In genomic region chr3:61428713-61429112, GRCm38 (mm10) we compare ENCODE assay signal across 22 mouse cellular contexts.
DNase-seq lines count a peak whose midpoint lies in the region; ATAC-seq and TF ChIP-seq lines count a peak whose summit lies in the region.
"Had no signal": no experiment of that assay in that cellular context is flagged by ENCODE, and none has a peak within 500 bp of the region (broad histone marks: within the 10 kb centered on the region; RNA-seq: fewer than 3 reads in every experiment).

No protein-coding gene starts in this region.

- H3K27me3 ChIP-seq in liver, adult 2 months (ENCODE audit: control insufficient read depth, insufficient read depth, low read length), result no peaks in the 10 kb centered on the region
- no peaks in the 10 kb centered on the region for H3K27me3 ChIP-seq in liver, postnatal 0 days (ENCODE audit: insufficient read depth, low read length)
- H3K27me3 ChIP-seq in liver, embryonic 12.5 days (replicated peaks), result no peaks in the 10 kb centered on the region
- no peaks in the 10 kb centered on the region for H3K27me3 ChIP-seq in stomach, postnatal 0 days (ENCODE audit: control insufficient read depth, insufficient read depth, low read length)
- H3K27me3 ChIP-seq: CH12.LX had no signal

- WGBS in liver, adult 2 months, result 32% methylated on average over 1 of the region's 1 CpGs
- WGBS in liver, postnatal 0 days (ENCODE audit: insufficient replicate concordance), result 41% methylated on average over 1 of the region's 1 CpGs
- WGBS in liver, embryonic 12.5 days (ENCODE audit: insufficient replicate concordance), result 87% methylated on average over 1 of the region's 1 CpGs
- 18% methylated on average over 1 of the region's 1 CpGs for WGBS in large intestine, adult 2 months
- 55% methylated on average over 1 of the region's 1 CpGs for WGBS in stomach, postnatal 0 days

- H3K9me3 ChIP-seq in liver, postnatal 0 days (ENCODE audit: low read length), result no peaks in the 10 kb centered on the region
- no peaks in the 10 kb centered on the region for H3K9me3 ChIP-seq in liver, embryonic 12.5 days (replicated peaks)
- no peaks in the 10 kb centered on the region for H3K9me3 ChIP-seq in stomach, postnatal 0 days (ENCODE audit: control insufficient read depth, low read length)
- H3K9me3 ChIP-seq: G1E had no signal

- H3K9ac ChIP-seq in liver, adult 2 months (ENCODE audit: low read depth, low read length), result no peak overlapping the region
- H3K9ac ChIP-seq in liver, postnatal 0 days (replicated peaks), result no peak overlapping the region
- no peak overlapping the region for H3K9ac ChIP-seq in liver, embryonic 12.5 days
- no peak overlapping the region for H3K9ac ChIP-seq in stomach, postnatal 0 days (ENCODE audit: low read length)

- no peaks in the 10 kb centered on the region for H3K36me3 ChIP-seq in liver, adult 2 months (ENCODE audit: control insufficient read depth, insufficient read depth, low read length)
- H3K36me3 ChIP-seq in liver, postnatal 0 days (replicated peaks; ENCODE audit: insufficient read depth, low read length), result no peaks in the 10 kb centered on the region
- H3K36me3 ChIP-seq in liver, embryonic 12.5 days, result no peaks in the 10 kb centered on the region
- no peaks in the 10 kb centered on the region for H3K36me3 ChIP-seq in stomach, postnatal 0 days (ENCODE audit: control insufficient read depth, insufficient read depth, low read length)
- H3K36me3 ChIP-seq: G1E had no signal

- TF ChIP-seq POLR2A in liver, adult 2 months (IDR thresholded peaks at IDR 0.05; ENCODE audit: extremely low read depth, insufficient read depth, low read length), result no peak

- peak; percentile 42 for DNase-seq in liver, adult 2 months (ENCODE audit: extremely low read depth, low read depth, low spot score)
- DNase-seq in liver, result no peak
- DNase-seq in liver, postnatal 0 days, result no peak
- peak; percentile 25 for DNase-seq in large intestine, adult 2 months (ENCODE audit: low read depth, low spot score)
- DNase-seq in stomach, postnatal 0 days (ENCODE audit: low spot score), result no peak
- DNase-seq in cerebellum, adult 8-10 months, result no peak
- DNase-seq: adrenal gland, adult 2 months; adrenal gland, adult 8-10 months; adrenal gland, postnatal 10 days; adrenal gland, postnatal 14 days; adrenal gland, postnatal 25 days; adrenal gland, postnatal 36 days; B cell, adult 2 months; cerebellum, adult 11 months; cerebellum, adult 11-12 months; cerebellum, adult 18-20 months had no signal

- ATAC-seq in liver, postnatal 0 days, result peak; percentile 68
- no peak for ATAC-seq in liver, embryonic 12.5 days
- ATAC-seq in stomach, postnatal 0 days (ENCODE audit: low FRiP score, low TSS enrichment), result peak; percentile 70; the same call in 1 of the 2 replicates
- ATAC-seq in CD4-positive, CD25-positive, alpha-beta regulatory T cell, adult 4 months, result no peak
- ATAC-seq: activated CD4-positive, CD25-positive, alpha-beta regulatory T cell, adult 4 months; Patski had no signal

- no peak overlapping the region for H3K27ac ChIP-seq in liver, adult 2 months (replicated peaks; ENCODE audit: insufficient read depth, low read depth, low read length)
- H3K27ac ChIP-seq in liver, postnatal 0 days (ENCODE audit: low read depth), result no peak overlapping the region
- H3K27ac ChIP-seq in liver, embryonic 12.5 days, result no peak overlapping the region
- H3K27ac ChIP-seq in stomach, postnatal 0 days (replicated peaks), result no peak overlapping the region

- no peak overlapping the region for H3K4me3 ChIP-seq in liver, adult 2 months (ENCODE audit: insufficient read depth, low read depth, low read length)
- H3K4me3 ChIP-seq in liver, postnatal 0 days (ENCODE audit: low read depth, low read length), result no peak overlapping the region
- H3K4me3 ChIP-seq in liver, embryonic 12.5 days, result no peak overlapping the region
- no peak overlapping the region for H3K4me3 ChIP-seq in stomach, postnatal 0 days (ENCODE audit: low read depth, low read length)

- H3K4me1 ChIP-seq in liver, adult 2 months (ENCODE audit: control insufficient read depth, insufficient read depth, low read length), result no peaks in the 10 kb centered on the region
- H3K4me1 ChIP-seq in liver, postnatal 0 days (ENCODE audit: insufficient read depth), result peaks cover 2% of the 10 kb centered on the region; the same call in 1 of the 2 replicates
- no peaks in the 10 kb centered on the region for H3K4me1 ChIP-seq in liver, embryonic 12.5 days
- no peaks in the 10 kb centered on the region for H3K4me1 ChIP-seq in stomach, postnatal 0 days (replicated peaks; ENCODE audit: control insufficient read depth, insufficient read depth)

- H3K79me2 ChIP-seq in liver, adult 2 months (ENCODE audit: control insufficient read depth, insufficient read depth, low read length), result no peaks in the 10 kb centered on the region

- no peak for TF ChIP-seq EP300 in liver, postnatal 0 days (IDR thresholded peaks at IDR 0.05; ENCODE audit: low read depth)
- no peak for TF ChIP-seq EP300 in stomach, postnatal 0 days (optimal IDR thresholded peaks at IDR 0.05)

- H3K4me2 ChIP-seq in liver, postnatal 0 days (ENCODE audit: low read depth, low read length), result no peak overlapping the region
- H3K4me2 ChIP-seq in liver, embryonic 12.5 days, result no peak overlapping the region
- H3K4me2 ChIP-seq in stomach, postnatal 0 days (replicated peaks; ENCODE audit: low read depth), result no peak overlapping the region

- TF ChIP-seq CTCF in liver, adult 2 months (IDR thresholded peaks at IDR 0.05; ENCODE audit: low read depth, low read length), result no peak
- TF ChIP-seq CTCF in liver, postnatal 0 days (IDR thresholded peaks at IDR 0.05; ENCODE audit: low read depth), result no peak
- TF ChIP-seq CTCF in stomach, postnatal 0 days (IDR thresholded peaks at IDR 0.05; ENCODE audit: low read depth), result no peak

Comparison
In these comparisons a context has a peak if more than half of its experiments do, and no peak if none do; other contexts are left out.
1. DNase-seq: peak in liver, adult 2 months (single experiment) and large intestine, adult 2 months (single experiment); none in liver (single experiment), liver, postnatal 0 days (single experiment), stomach, postnatal 0 days (single experiment) and cerebellum, adult 8-10 months (single experiment).
2. ATAC-seq: peak in liver, postnatal 0 days (single experiment) and stomach, postnatal 0 days (single experiment); none in liver, embryonic 12.5 days (single experiment) and CD4-positive, CD25-positive, alpha-beta regulatory T cell, adult 4 months (single experiment).